Mouse (Mus musculus) liver, embryonic 15.5 days (tissue): Measurements from ENCODE around the gene Maats1. TPM values are rescaled to one million over a fixed set of nuclear protein-coding genes. Genes with fewer than 3 reads are reported as not detected.

Experiments used
- ATAC-seq: fragments of 200-750 bp; cut with Nextera tagmentation; 2 replicates; pipeline ENCODE4 v1.8.0; 2017; ENCODE audit warnings: moderate number of reproducible peaks, mild to moderate bottlenecking, moderate library complexity; ENCODE audit not compliant: insufficient read depth
- H3K27ac ChIP-seq: fragments of 300-500 bp; sonication (generic); replicated peaks from 2 replicates; pipeline ENCODE4 v1.5.1; 2015; ENCODE audit warnings: mild to moderate bottlenecking, inconsistent platforms
- H3K27me3 ChIP-seq: fragments of 300-500 bp; sonication (generic); 2 replicates; pipeline ENCODE4 v1.6.1; 2015; ENCODE audit warnings: mild to moderate bottlenecking, inconsistent platforms
- H3K36me3 ChIP-seq: fragments of 300-500 bp; sonication (generic); replicated peaks from 2 replicates; pipeline ENCODE4 v1.6.1; 2015; ENCODE audit warnings: moderate library complexity, mild to moderate bottlenecking, inconsistent platforms
- H3K4me1 ChIP-seq: fragments of 300-500 bp; sonication (generic); replicated peaks from 2 replicates; pipeline ENCODE4 v1.6.1; 2015; ENCODE audit warnings: inconsistent platforms
- H3K4me2 ChIP-seq: fragments of 300-500 bp; sonication (generic); 2 replicates; pipeline ENCODE4 v1.6.1; 2015; ENCODE audit warnings: moderate library complexity, mild to moderate bottlenecking, inconsistent platforms
- H3K4me3 ChIP-seq: fragments of 300-500 bp; sonication (generic); replicated peaks from 2 replicates; pipeline ENCODE4 v1.5.1; 2015; ENCODE audit warnings: mild to moderate bottlenecking, inconsistent platforms
- H3K9ac ChIP-seq: fragments of 300-500 bp; sonication (generic); 2 replicates; pipeline ENCODE4 v1.6.1; 2015; ENCODE audit warnings: moderate library complexity, mild to moderate bottlenecking, inconsistent platforms
- H3K9me3 ChIP-seq: fragments of 300-500 bp; sonication (generic); replicated peaks from 2 replicates; pipeline ENCODE4 v1.6.1; 2016; ENCODE audit warnings: inconsistent platforms
- WGBS: fragments of 180-500 bp; shearing (Covaris S2); methylation state at CpG from one replicate; pipeline ENCODE4 v1.1.7; 2015; ENCODE audit warnings: mixed read lengths; ENCODE audit not compliant: insufficient replicate concordance; 5-methylcytosine and 5-hydroxymethylcytosine counted together
- polyA plus RNA-seq: library from polyadenylated mRNA; unstranded; fragments of >200 nt; fragmentation: Nextera tagmentation; extraction: Ambion mirVana; gene quantifications from 2 replicates; pipeline ENCODE4 v1.2.1, GENCODE M21; 2015

The Maats1 gene
- polyA plus RNA-seq, 1 experiment from 2014 or later: 0.03 TPM

DNA sequence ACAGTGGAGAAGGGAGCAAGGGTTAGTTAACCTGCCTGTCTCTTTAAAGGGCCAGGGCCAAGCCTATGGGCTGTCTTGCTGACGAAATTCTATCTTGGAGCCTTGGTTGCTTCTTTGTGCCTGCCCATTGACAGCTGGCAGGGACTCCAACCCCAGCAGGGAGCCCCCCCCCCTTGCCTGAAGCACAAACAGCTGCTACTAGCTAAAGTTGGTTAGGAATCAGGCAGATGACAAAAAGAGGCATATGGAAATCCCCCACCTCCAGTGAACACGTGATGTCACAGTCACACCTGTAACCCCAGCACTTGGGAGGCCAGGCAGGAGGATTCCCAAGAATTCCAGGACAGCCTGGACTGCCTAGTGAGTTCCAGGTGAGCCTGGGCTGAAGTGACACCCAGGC, 18.4 kb upstream of the Maats1 start:
- H3K27ac ChIP-seq: no peak overlapping the region
- H3K4me1 ChIP-seq: peaks cover 38% of the 10 kb centered on the region
- ATAC-seq: no peak
- no peaks in the 10 kb centered on the region for H3K27me3 ChIP-seq
- H3K4me2 ChIP-seq: no peak overlapping the region
- H3K36me3 ChIP-seq: 0 out of 2 replicates have a peak, but pooled peaks cover 6% of the 10 kb centered on the region
- H3K4me3 ChIP-seq: no peak overlapping the region
- no peaks in the 10 kb centered on the region for H3K9me3 ChIP-seq
- 51% methylated on average over 2 of the region's 2 CpGs for WGBS
- no peak overlapping the region for H3K9ac ChIP-seq

DNA sequence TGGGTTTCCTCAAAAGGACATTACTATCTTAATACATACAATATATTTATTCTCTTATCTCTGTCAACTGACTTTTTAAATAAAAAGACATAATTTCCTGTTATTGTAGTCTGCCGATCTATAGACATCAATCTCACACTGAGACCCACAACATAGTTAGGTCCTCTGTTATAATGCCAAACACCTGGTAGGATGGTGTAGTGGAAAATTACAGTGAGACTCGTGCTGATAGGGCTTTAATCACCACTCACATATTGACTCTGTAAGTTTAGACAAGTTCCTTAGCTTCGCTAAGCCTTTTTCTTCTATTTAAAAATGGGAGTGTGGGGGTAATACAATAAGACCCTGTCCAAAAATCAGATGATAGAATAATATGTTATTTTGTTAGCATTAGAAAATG, 17.9 kb upstream of the Maats1 start:
- ATAC-seq: no peak
- H3K4me1 ChIP-seq: peaks cover 36% of the 10 kb centered on the region
- 41% methylated on average over 3 of the region's 3 CpGs for WGBS

GRCm38 (mm10) chr16:38359241-38359640, 17.3 kb upstream of the Maats1 start:
- H3K9me3 ChIP-seq: no peaks in the 10 kb centered on the region
- 80% methylated on average over 2 of the region's 2 CpGs for whole genome bisulfite sequencing
- H3K36me3 ChIP-seq: 0 out of 2 replicates have a peak, but pooled peaks cover 9% of the 10 kb centered on the region
- no peak overlapping the region for H3K9ac ChIP-seq
- H3K27me3 ChIP-seq: no peaks in the 10 kb centered on the region
- no peak for ATAC-seq
- peaks cover 34% of the 10 kb centered on the region for H3K4me1 ChIP-seq
- no peak overlapping the region for H3K27ac ChIP-seq
- no peak overlapping the region for H3K4me3 ChIP-seq
- H3K4me2 ChIP-seq: no peak overlapping the region

More for the DNA sequence above, 17.9 kb upstream of the Maats1 start:
- Histone ChIP-seq H3K27ac (no peak overlapping the region), H3K4me3 (no peak overlapping the region), H3K9me3 (no peaks in the 10 kb centered on the region), H3K27me3 (no peaks in the 10 kb centered on the region), H3K36me3 (0 out of 2 replicates have a peak, but pooled peaks cover 6% of the 10 kb centered on the region), H3K4me2 (no peak overlapping the region), H3K9ac (no peak overlapping the region)

GRCm38 (mm10) chr16:38358256-38358812, 16.4 kb upstream of the Maats1 start:
- no peaks in the 10 kb centered on the region for H3K9me3 ChIP-seq
- no peak overlapping the region for H3K27ac ChIP-seq
- H3K4me1 ChIP-seq: peaks cover 30% of the 10 kb centered on the region
- H3K9ac ChIP-seq: no peak overlapping the region
- no peak overlapping the region for H3K4me3 ChIP-seq
- H3K27me3 ChIP-seq: no peaks in the 10 kb centered on the region
- H3K36me3 ChIP-seq: peaks cover 15% of the 10 kb centered on the region
- 62% methylated on average over 6 of the region's 6 CpGs for WGBS
- H3K4me2 ChIP-seq: no peak overlapping the region
- no peak for ATAC-seq

DNA sequence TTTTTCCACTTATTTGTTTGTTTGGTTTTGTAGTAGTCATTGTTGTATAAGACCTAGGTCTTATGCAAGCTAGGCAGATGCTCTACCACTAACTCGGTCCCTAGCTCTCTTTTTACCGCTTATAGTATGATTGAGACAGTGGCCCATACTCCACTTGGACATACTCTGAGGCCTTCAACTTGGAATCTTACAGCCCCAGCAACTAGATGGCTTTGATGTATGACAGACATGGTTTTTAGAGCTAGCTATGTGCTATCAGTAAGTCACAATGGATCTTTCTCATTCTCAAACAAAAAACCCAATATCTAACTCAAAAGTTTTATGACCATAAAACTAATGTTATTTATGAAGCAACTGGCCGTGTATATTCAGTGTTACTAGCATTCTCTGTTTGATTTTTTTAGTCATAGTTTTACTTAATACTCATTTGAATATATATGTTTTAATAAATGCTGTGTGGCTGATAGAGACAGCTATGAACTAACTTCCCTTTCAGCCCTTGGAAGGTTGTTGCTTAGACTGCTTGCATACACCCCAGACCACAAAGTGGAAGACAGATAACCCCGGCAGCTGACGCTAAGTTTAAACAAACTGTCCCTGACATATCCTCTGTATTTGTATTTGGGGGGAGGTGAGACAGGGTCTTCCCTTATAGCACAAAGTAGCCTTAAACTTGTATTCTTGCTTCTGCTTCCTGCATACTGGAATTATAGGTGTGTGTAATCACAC, 12.4 kb upstream of the Maats1 start:
- WGBS: 37% methylated on average over 5 of the region's 5 CpGs
- Histone ChIP-seq H3K4me3 (no peak overlapping the region), H3K4me2 (no peak overlapping the region), H3K27ac (no peak overlapping the region), H3K9me3 (no peaks in the 10 kb centered on the region), H3K27me3 (no peaks in the 10 kb centered on the region), H3K9ac (no peak overlapping the region), H3K4me1 (peaks cover 34% of the 10 kb centered on the region), H3K36me3 (peaks cover 50% of the 10 kb centered on the region)
- ATAC-seq: no peak

DNA sequence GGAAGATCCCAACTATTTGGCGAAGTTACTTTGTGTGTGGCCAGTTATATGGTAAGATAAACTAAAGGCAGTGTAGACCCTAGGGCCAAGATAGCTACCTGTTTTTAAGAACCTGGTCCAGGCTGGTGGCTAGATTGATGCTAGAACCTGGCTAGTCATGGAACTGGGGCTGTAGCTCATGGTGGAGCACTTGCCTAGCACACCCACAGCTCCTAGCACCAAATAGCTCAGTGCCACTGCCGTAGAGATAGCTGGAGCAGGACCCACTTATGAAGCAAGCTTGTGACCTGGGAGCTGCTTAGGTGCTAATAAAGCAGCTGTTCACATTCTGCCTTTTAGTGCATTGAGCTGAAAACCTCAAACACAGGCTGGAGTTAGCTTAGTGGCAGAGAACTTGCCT, 11.7 kb upstream of the Maats1 start:
- H3K4me2 ChIP-seq: no peak overlapping the region
- ATAC-seq: no peak
- peaks cover 40% of the 10 kb centered on the region for H3K4me1 ChIP-seq
- H3K9me3 ChIP-seq: no peaks in the 10 kb centered on the region
- 68% methylated on average over 2 of the region's 2 CpGs for WGBS
- no peak overlapping the region for H3K9ac ChIP-seq
- H3K27ac ChIP-seq: 0 out of 2 replicates have a peak overlapping the region, but pooled peaks have one; percentile 38
- no peaks in the 10 kb centered on the region for H3K27me3 ChIP-seq
- H3K36me3 ChIP-seq: peaks cover 54% of the 10 kb centered on the region
- H3K4me3 ChIP-seq: no peak overlapping the region

DNA sequence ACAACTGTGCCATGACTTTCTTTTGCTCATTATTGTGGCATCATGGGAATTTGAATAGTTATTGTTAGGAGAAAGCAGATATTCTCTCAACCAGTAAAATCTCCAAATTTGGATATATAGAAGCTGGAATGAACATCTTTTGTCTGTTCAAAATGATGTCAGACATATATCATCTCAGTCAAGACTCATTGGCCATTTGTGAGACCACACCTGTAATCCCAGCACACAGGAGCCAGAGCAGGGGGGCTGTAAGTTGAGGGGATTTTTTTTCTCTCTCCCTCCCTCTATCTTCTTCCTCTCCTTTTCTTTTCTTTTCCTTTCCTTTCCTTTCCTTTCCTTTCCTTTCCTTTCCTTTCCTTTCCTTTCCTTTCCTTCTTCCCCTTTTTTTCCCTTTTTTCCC, 10.9 kb upstream of the Maats1 start:
- Histone ChIP-seq H3K4me1 (peaks cover 46% of the 10 kb centered on the region), H3K9me3 (no peaks in the 10 kb centered on the region), H3K4me2 (no peak overlapping the region), H3K4me3 (no peak overlapping the region), H3K9ac (no peak overlapping the region), H3K27me3 (no peaks in the 10 kb centered on the region), H3K36me3 (peaks cover 54% of the 10 kb centered on the region), H3K27ac (no peak overlapping the region)
- no peak for ATAC-seq

- Histone ChIP-seq H3K27me3 (no peaks in the 10 kb centered on the region), H3K9me3 (no peaks in the 10 kb centered on the region), H3K4me3 (no peak overlapping the region), H3K36me3 (peaks cover 54% of the 10 kb centered on the region), H3K27ac (peak overlapping the region; percentile 14; the same call in 1 of the 2 replicates), H3K4me1 (peaks cover 50% of the 10 kb centered on the region), H3K4me2 (no peak overlapping the region), H3K9ac (no peak overlapping the region)
- 87% methylated on average over 7 of the region's 7 CpGs for WGBS
- no peak for ATAC-seq
Measured at GRCm38 (mm10) chr16:38352031-38352430, 10.1 kb upstream of the Maats1 start.

DNA sequence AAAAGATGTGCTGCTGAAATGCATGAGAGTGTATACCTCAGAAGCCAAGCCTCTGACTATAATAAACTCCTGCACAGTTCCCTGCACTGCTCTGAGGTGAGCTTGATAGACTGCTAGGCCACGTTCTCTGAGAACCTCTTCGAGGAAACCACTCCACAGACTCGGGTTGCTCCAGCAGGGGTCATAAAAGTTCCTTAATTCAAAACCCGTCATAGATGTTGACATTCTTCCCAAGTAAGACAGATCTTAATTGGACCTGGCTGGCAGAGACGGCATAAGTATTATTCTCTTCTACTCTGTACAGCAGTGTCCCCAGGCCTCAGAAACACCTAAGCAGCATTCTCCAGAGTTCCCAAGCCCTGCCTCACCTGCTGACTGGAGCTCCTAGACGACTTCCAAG, 9.0 kb upstream of the Maats1 start:
- WGBS: 54% methylated on average over 6 of the region's 6 CpGs
- H3K9ac ChIP-seq: peak overlapping the region; percentile 16; the same call in 1 of the 2 replicates

GRCm38 (mm10) chr16:38350361-38350855, 8.5 kb upstream of the Maats1 start:
- H3K9ac ChIP-seq: peak overlapping the region; percentile 16
- H3K27ac ChIP-seq: peak overlapping the region; percentile 77
- peak overlapping the region; percentile 15 for H3K4me3 ChIP-seq
- H3K36me3 ChIP-seq: peaks cover 48% of the 10 kb centered on the region
- peak overlapping the region; percentile 75 for H3K4me2 ChIP-seq
- H3K27me3 ChIP-seq: no peaks in the 10 kb centered on the region
- 26% methylated on average over 7 of the region's 7 CpGs for WGBS
- H3K4me1 ChIP-seq: peaks cover 56% of the 10 kb centered on the region
- H3K9me3 ChIP-seq: no peaks in the 10 kb centered on the region
- ATAC-seq: peak; percentile 55

More for the DNA sequence above, 9.0 kb upstream of the Maats1 start:
- H3K27ac ChIP-seq: peak overlapping the region; percentile 77
- H3K4me2 ChIP-seq: peak overlapping the region; percentile 75
- H3K36me3 ChIP-seq: peaks cover 51% of the 10 kb centered on the region
- ATAC-seq: no peak
- H3K4me1 ChIP-seq: peaks cover 55% of the 10 kb centered on the region
- H3K4me3 ChIP-seq: 0 out of 2 replicates have a peak overlapping the region, but pooled peaks have one; percentile 15
- no peaks in the 10 kb centered on the region for H3K9me3 ChIP-seq
- no peaks in the 10 kb centered on the region for H3K27me3 ChIP-seq

- Histone ChIP-seq H3K4me3 (peak overlapping the region; percentile 15), H3K36me3 (peaks cover 48% of the 10 kb centered on the region), H3K4me2 (peak overlapping the region; percentile 75), H3K4me1 (peaks cover 60% of the 10 kb centered on the region), H3K9me3 (no peaks in the 10 kb centered on the region), H3K9ac (peak overlapping the region; percentile 16), H3K27me3 (no peaks in the 10 kb centered on the region), H3K27ac (peak overlapping the region; percentile 77)
- 78% methylated on average over 2 of the region's 2 CpGs for WGBS
- ATAC-seq: no peak
Measured at GRCm38 (mm10) chr16:38349881-38350280, 7.9 kb upstream of the Maats1 start.
